Mouse (Mus musculus): ENCODE measurements around the gene Nek6.

DNA sequence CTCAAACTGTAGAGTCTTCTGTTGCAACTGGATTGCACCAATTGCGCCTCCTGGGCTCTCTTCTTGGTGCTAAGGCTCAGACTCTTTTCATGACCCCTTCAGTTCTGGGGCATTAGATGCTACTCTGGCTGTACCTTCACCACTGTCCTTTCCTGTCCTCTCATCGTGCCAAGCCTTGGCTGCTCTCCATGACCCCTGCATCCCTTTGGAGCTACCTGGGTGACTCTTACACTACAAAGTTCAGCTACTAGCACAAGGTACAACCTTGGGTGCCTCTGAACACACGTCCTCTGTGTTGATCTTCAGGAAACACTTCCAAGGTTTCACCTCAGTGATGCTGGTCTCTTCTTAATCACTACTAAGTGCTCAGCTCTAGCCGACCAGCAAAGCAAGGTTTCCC, 51.2 kb downstream of the Nek6 start:
- TF ChIP-seq HCFC1 (IDR thresholded peaks at IDR 0.05; ENCODE audit: low read depth, low read length) (no peak), CTCF (IDR thresholded peaks at IDR 0.05 in 2 of 3, conservative IDR thresholded peaks at IDR 0.05 in 1 of 3; ENCODE audit: control insufficient read depth in 1 of 3, insufficient read depth in 1 of 3, low read depth in 2 of 3, low read length in 3 of 3, poor library complexity in 1 of 3, severe bottlenecking in 1 of 3) (no peak), POLR2A (IDR thresholded peaks at IDR 0.05; ENCODE audit: control insufficient read depth in 1 of 2, insufficient read depth in 1 of 2, low read depth in 1 of 2, low read length in 2 of 2, poor library complexity in 1 of 2) (no peak), SIN3A (IDR thresholded peaks at IDR 0.05; ENCODE audit: low read length) (no peak), EP300 (IDR thresholded peaks at IDR 0.05; ENCODE audit: low read depth in 1 of 2, low read length in 2 of 2) (no peak), UBTF (IDR thresholded peaks at IDR 0.05; ENCODE audit: borderline replicate concordance, insufficient read depth, low read depth, low read length) (no peak), POLR2AphosphoS2 (IDR thresholded peaks at IDR 0.05; ENCODE audit: low read length) (no peak), TAL1 (IDR thresholded peaks at IDR 0.05; ENCODE audit: low read length) (no peak), GATA1 (IDR thresholded peaks at IDR 0.05; ENCODE audit: low read depth, low read length) (no peak), RAD21 (IDR thresholded peaks at IDR 0.05; ENCODE audit: low read depth, low read length) (no peak)

All from MEL (cell line).